Mouse (Mus musculus): ENCODE results near the gene Sema5a. TPM values are rescaled to one million over a fixed set of nuclear protein-coding genes. Genes with fewer than 3 reads are reported as not detected.

Gene Sema5a
- polyA plus RNA-seq, 1 experiment from 2014 or later: 0.48 TPM

GRCm38 (mm10) chr15:32260942-32261341 is 16.3 kb downstream of the Sema5a start:
- Histone ChIP-seq H3K4me3 (ENCODE audit: low read depth, low read length) (no peak overlapping the region), H3K36me3 (ENCODE audit: control insufficient read depth, insufficient read depth) (no peaks in the 10 kb centered on the region), H3K4me2 (ENCODE audit: low read depth, low read length) (no peak overlapping the region), H3K4me1 (ENCODE audit: control insufficient read depth, low read depth, low read length) (no peaks in the 10 kb centered on the region), H3K9me3 (replicated peaks; ENCODE audit: control insufficient read depth, low read length) (no peaks in the 10 kb centered on the region), H3K9ac (ENCODE audit: low read depth, low read length) (no peak overlapping the region), H3K27me3 (ENCODE audit: control insufficient read depth, insufficient read depth, low read depth, low read length) (no peaks in the 10 kb centered on the region), H3K27ac (ENCODE audit: low read length) (no peak overlapping the region)
- no peak for ATAC-seq (ENCODE audit: low read depth)
- WGBS (ENCODE audit: insufficient replicate concordance): 53% methylated on average over 5 of the region's 5 CpGs

GRCm38 (mm10) chr15:32263651-32264050 is 19.0 kb downstream of the Sema5a start:
- WGBS (ENCODE audit: insufficient replicate concordance): 47% methylated on average over 3 of the region's 3 CpGs
- no peaks in the 10 kb centered on the region for H3K36me3 ChIP-seq (ENCODE audit: control insufficient read depth, insufficient read depth)
- H3K27ac ChIP-seq (ENCODE audit: low read length): no peak overlapping the region
- H3K9ac ChIP-seq (ENCODE audit: low read depth, low read length): no peak overlapping the region
- H3K27me3 ChIP-seq (ENCODE audit: control insufficient read depth, insufficient read depth, low read depth, low read length): no peaks in the 10 kb centered on the region
- H3K4me1 ChIP-seq (ENCODE audit: control insufficient read depth, low read depth, low read length): no peaks in the 10 kb centered on the region
- H3K9me3 ChIP-seq (replicated peaks; ENCODE audit: control insufficient read depth, low read length): no peaks in the 10 kb centered on the region
- H3K4me3 ChIP-seq (ENCODE audit: low read depth, low read length): no peak overlapping the region
- no peak for ATAC-seq (ENCODE audit: low read depth)
- H3K4me2 ChIP-seq (ENCODE audit: low read depth, low read length): no peak overlapping the region

- no peaks in the 10 kb centered on the region for H3K36me3 ChIP-seq (ENCODE audit: control insufficient read depth, insufficient read depth)
- no peaks in the 10 kb centered on the region for H3K9me3 ChIP-seq (replicated peaks; ENCODE audit: control insufficient read depth, low read length)
- no peak overlapping the region for H3K4me2 ChIP-seq (ENCODE audit: low read depth, low read length)
- no peak overlapping the region for H3K27ac ChIP-seq (ENCODE audit: low read length)
- no peaks in the 10 kb centered on the region for H3K27me3 ChIP-seq (ENCODE audit: control insufficient read depth, insufficient read depth, low read depth, low read length)
- no peak overlapping the region for H3K9ac ChIP-seq (ENCODE audit: low read depth, low read length)
- no peak for ATAC-seq (ENCODE audit: low read depth)
- no peaks in the 10 kb centered on the region for H3K4me1 ChIP-seq (ENCODE audit: control insufficient read depth, low read depth, low read length)
- H3K4me3 ChIP-seq (ENCODE audit: low read depth, low read length): no peak overlapping the region
- 59% methylated on average over 7 of the region's 7 CpGs for WGBS (ENCODE audit: insufficient replicate concordance)
Observed at GRCm38 (mm10) chr15:32264822-32265377, 20.3 kb downstream of the Sema5a start.

- 56% methylated on average over 9 of the region's 9 CpGs for WGBS (ENCODE audit: insufficient replicate concordance)
- Histone ChIP-seq H3K27ac (ENCODE audit: low read length) (no peak overlapping the region), H3K27me3 (ENCODE audit: control insufficient read depth, insufficient read depth, low read depth, low read length) (no peaks in the 10 kb centered on the region), H3K4me1 (ENCODE audit: control insufficient read depth, low read depth, low read length) (no peaks in the 10 kb centered on the region), H3K9ac (ENCODE audit: low read depth, low read length) (no peak overlapping the region), H3K36me3 (ENCODE audit: control insufficient read depth, insufficient read depth) (no peaks in the 10 kb centered on the region), H3K4me3 (ENCODE audit: low read depth, low read length) (no peak overlapping the region), H3K4me2 (ENCODE audit: low read depth, low read length) (no peak overlapping the region), H3K9me3 (replicated peaks; ENCODE audit: control insufficient read depth, low read length) (no peaks in the 10 kb centered on the region)
- no peak for ATAC-seq (ENCODE audit: low read depth)
Observed at GRCm38 (mm10) chr15:32265378-32265934, 20.8 kb downstream of the Sema5a start.

GRCm38 (mm10) chr15:32266122-32266820 is 21.7 kb downstream of the Sema5a start:
- Histone ChIP-seq H3K4me2 (ENCODE audit: low read depth, low read length) (no peak overlapping the region), H3K9ac (ENCODE audit: low read depth, low read length) (no peak overlapping the region), H3K9me3 (replicated peaks; ENCODE audit: control insufficient read depth, low read length) (no peaks in the 10 kb centered on the region), H3K27ac (ENCODE audit: low read length) (no peak overlapping the region), H3K27me3 (ENCODE audit: control insufficient read depth, insufficient read depth, low read depth, low read length) (no peaks in the 10 kb centered on the region), H3K4me1 (ENCODE audit: control insufficient read depth, low read depth, low read length) (no peaks in the 10 kb centered on the region), H3K4me3 (ENCODE audit: low read depth, low read length) (no peak overlapping the region), H3K36me3 (ENCODE audit: control insufficient read depth, insufficient read depth) (no peaks in the 10 kb centered on the region)
- ATAC-seq (ENCODE audit: low read depth): no peak
- WGBS (ENCODE audit: insufficient replicate concordance): 51% methylated on average over 15 of the region's 15 CpGs

- no peaks in the 10 kb centered on the region for H3K9me3 ChIP-seq (replicated peaks; ENCODE audit: control insufficient read depth, low read length)
- no peak overlapping the region for H3K27ac ChIP-seq (ENCODE audit: low read length)
- no peak overlapping the region for H3K4me2 ChIP-seq (ENCODE audit: low read depth, low read length)
- no peak for ATAC-seq (ENCODE audit: low read depth)
- H3K9ac ChIP-seq (ENCODE audit: low read depth, low read length): no peak overlapping the region
- WGBS (ENCODE audit: insufficient replicate concordance): 45% methylated on average over 2 of the region's 2 CpGs
- H3K36me3 ChIP-seq (ENCODE audit: control insufficient read depth, insufficient read depth): no peaks in the 10 kb centered on the region
- no peaks in the 10 kb centered on the region for H3K4me1 ChIP-seq (ENCODE audit: control insufficient read depth, low read depth, low read length)
- H3K27me3 ChIP-seq (ENCODE audit: control insufficient read depth, insufficient read depth, low read depth, low read length): no peaks in the 10 kb centered on the region
- H3K4me3 ChIP-seq (ENCODE audit: low read depth, low read length): no peak overlapping the region
Observed at GRCm38 (mm10) chr15:32270106-32270505, 25.5 kb downstream of the Sema5a start.

- Histone ChIP-seq H3K27me3 (ENCODE audit: control insufficient read depth, insufficient read depth, low read depth, low read length) (no peaks in the 10 kb centered on the region), H3K27ac (ENCODE audit: low read length) (no peak overlapping the region), H3K4me1 (ENCODE audit: control insufficient read depth, low read depth, low read length) (no peaks in the 10 kb centered on the region), H3K36me3 (ENCODE audit: control insufficient read depth, insufficient read depth) (no peaks in the 10 kb centered on the region), H3K4me3 (ENCODE audit: low read depth, low read length) (no peak overlapping the region), H3K9ac (ENCODE audit: low read depth, low read length) (no peak overlapping the region), H3K4me2 (ENCODE audit: low read depth, low read length) (no peak overlapping the region), H3K9me3 (replicated peaks; ENCODE audit: control insufficient read depth, low read length) (no peaks in the 10 kb centered on the region)
- ATAC-seq (ENCODE audit: low read depth): no peak
- 54% methylated on average over 6 of the region's 6 CpGs for WGBS (ENCODE audit: insufficient replicate concordance)
Observed at GRCm38 (mm10) chr15:32273925-32274324, 29.3 kb downstream of the Sema5a start.

GRCm38 (mm10) chr15:32275020-32275419 is 30.4 kb downstream of the Sema5a start:
- WGBS (ENCODE audit: insufficient replicate concordance): 79% methylated on average over 5 of the region's 5 CpGs
- no peak for ATAC-seq (ENCODE audit: low read depth)
- H3K4me1 ChIP-seq (ENCODE audit: control insufficient read depth, low read depth, low read length): no peaks in the 10 kb centered on the region
- no peaks in the 10 kb centered on the region for H3K9me3 ChIP-seq (replicated peaks; ENCODE audit: control insufficient read depth, low read length)
- no peaks in the 10 kb centered on the region for H3K27me3 ChIP-seq (ENCODE audit: control insufficient read depth, insufficient read depth, low read depth, low read length)
- no peak overlapping the region for H3K4me2 ChIP-seq (ENCODE audit: low read depth, low read length)
- H3K9ac ChIP-seq (ENCODE audit: low read depth, low read length): no peak overlapping the region
- no peak overlapping the region for H3K4me3 ChIP-seq (ENCODE audit: low read depth, low read length)
- no peaks in the 10 kb centered on the region for H3K36me3 ChIP-seq (ENCODE audit: control insufficient read depth, insufficient read depth)
- H3K27ac ChIP-seq (ENCODE audit: low read length): no peak overlapping the region

GRCm38 (mm10) chr15:32278600-32278999 is 34.0 kb downstream of the Sema5a start:
- no peaks in the 10 kb centered on the region for H3K27me3 ChIP-seq (ENCODE audit: control insufficient read depth, insufficient read depth, low read depth, low read length)
- H3K4me1 ChIP-seq (ENCODE audit: control insufficient read depth, low read depth, low read length): no peaks in the 10 kb centered on the region
- H3K9me3 ChIP-seq (replicated peaks; ENCODE audit: control insufficient read depth, low read length): no peaks in the 10 kb centered on the region
- H3K4me3 ChIP-seq (ENCODE audit: low read depth, low read length): no peak overlapping the region
- H3K27ac ChIP-seq (ENCODE audit: low read length): no peak overlapping the region
- H3K36me3 ChIP-seq (ENCODE audit: control insufficient read depth, insufficient read depth): no peaks in the 10 kb centered on the region
- no peak overlapping the region for H3K4me2 ChIP-seq (ENCODE audit: low read depth, low read length)
- no peak for ATAC-seq (ENCODE audit: low read depth)
- H3K9ac ChIP-seq (ENCODE audit: low read depth, low read length): no peak overlapping the region
- 47% methylated on average over 2 of the region's 2 CpGs for WGBS (ENCODE audit: insufficient replicate concordance)

All from liver, embryonic 16.5 days (tissue).